Mouse (Mus musculus): Measurements from ENCODE around the gene Slc6a16.

Slc6a16 gene

GRCm38 (mm10) chr7:45240633-45241388 is at the start of gene Slc6a16:
Gene Slc6a16 (plus strand): TSS chr7:45241085.
- no peak for DNase-seq (ENCODE audit: low spot score in 2 of 2)

GRCm38 (mm10) chr7:45191161-45191560 is 49.7 kb upstream of the Slc6a16 start:
- no peak for DNase-seq (ENCODE audit: low spot score in 2 of 2)

GRCm38 (mm10) chr7:45191803-45192363 is 49.0 kb upstream of the Slc6a16 start:
- DNase-seq (ENCODE audit: low spot score in 2 of 2) = no peak

GRCm38 (mm10) chr7:45192585-45193310 is 48.1 kb upstream of the Slc6a16 start:
- no peak for DNase-seq (ENCODE audit: low spot score in 2 of 2)

GRCm38 (mm10) chr7:45193406-45193805 is 47.5 kb upstream of the Slc6a16 start:
- DNase-seq (ENCODE audit: low spot score in 2 of 2) = no peak

- no peak for DNase-seq (ENCODE audit: low spot score in 2 of 2)
These were observed 46.8 kb upstream of the Slc6a16 start for GRCm38 (mm10) chr7:45193871-45194785.

- DNase-seq (ENCODE audit: low spot score in 2 of 2) = no peak
These were observed 45.3 kb upstream of the Slc6a16 start for GRCm38 (mm10) chr7:45195341-45196175.

- no peak for DNase-seq (ENCODE audit: low spot score in 2 of 2)
These were observed 44.7 kb upstream of the Slc6a16 start for GRCm38 (mm10) chr7:45196176-45196535.

- no peak for DNase-seq (ENCODE audit: low spot score in 2 of 2)
These were observed 43.9 kb upstream of the Slc6a16 start for GRCm38 (mm10) chr7:45196994-45197393.

GRCm38 (mm10) chr7:45198435-45198834 is 42.5 kb upstream of the Slc6a16 start:
- peak; percentile 58 to 71 for DNase-seq (ENCODE audit: low spot score in 2 of 2)

GRCm38 (mm10) chr7:45198961-45199360 is 41.9 kb upstream of the Slc6a16 start:
- no peak for DNase-seq (ENCODE audit: low spot score in 2 of 2)

- DNase-seq (ENCODE audit: low spot score in 2 of 2) = no peak
These were observed 38.2 kb upstream of the Slc6a16 start for GRCm38 (mm10) chr7:45202654-45203053.

GRCm38 (mm10) chr7:45204380-45205143 is 36.3 kb upstream of the Slc6a16 start, which contains the start of gene Ccdc155:
Gene Ccdc155 (minus strand): TSS chr7:45204892.
- peak; percentile 85 to 91 for DNase-seq (ENCODE audit: low spot score in 2 of 2)

- DNase-seq (ENCODE audit: low spot score in 2 of 2) = no peak
These were observed 32.6 kb upstream of the Slc6a16 start for GRCm38 (mm10) chr7:45208260-45208659.

- DNase-seq (ENCODE audit: low spot score in 2 of 2) = no peak
These were observed 29.8 kb upstream of the Slc6a16 start for GRCm38 (mm10) chr7:45211070-45211469.

- no peak for DNase-seq (ENCODE audit: low spot score in 2 of 2)
These were observed 29.0 kb upstream of the Slc6a16 start, which contains the start of gene Dkkl1 for GRCm38 (mm10) chr7:45211851-45212251. Gene Dkkl1 (minus strand): TSS chr7:45212147.

GRCm38 (mm10) chr7:45212356-45212755 is 28.5 kb upstream of the Slc6a16 start:
- no peak for DNase-seq (ENCODE audit: low spot score in 2 of 2)

GRCm38 (mm10) chr7:45213708-45214107 is 27.2 kb upstream of the Slc6a16 start:
- no peak for DNase-seq (ENCODE audit: low spot score in 2 of 2)

GRCm38 (mm10) chr7:45215673-45216441 is 25.0 kb upstream of the Slc6a16 start, which contains the start of gene Tead2:
Gene Tead2 (plus strand): TSS chr7:45215753.
- peak in 1 of 2 experiments; percentile 74 for DNase-seq (ENCODE audit: low spot score in 2 of 2)

Data from urinary bladder, postnatal 4 days (tissue).